Mouse (Mus musculus): ENCODE measurements around the gene Usp10. TPM values are rescaled to one million over a fixed set of nuclear protein-coding genes. Genes with fewer than 3 reads are reported as not detected.

The Usp10 gene
- polyA plus RNA-seq, 1 experiment from 2014 or later: 68.0 TPM

DNA sequence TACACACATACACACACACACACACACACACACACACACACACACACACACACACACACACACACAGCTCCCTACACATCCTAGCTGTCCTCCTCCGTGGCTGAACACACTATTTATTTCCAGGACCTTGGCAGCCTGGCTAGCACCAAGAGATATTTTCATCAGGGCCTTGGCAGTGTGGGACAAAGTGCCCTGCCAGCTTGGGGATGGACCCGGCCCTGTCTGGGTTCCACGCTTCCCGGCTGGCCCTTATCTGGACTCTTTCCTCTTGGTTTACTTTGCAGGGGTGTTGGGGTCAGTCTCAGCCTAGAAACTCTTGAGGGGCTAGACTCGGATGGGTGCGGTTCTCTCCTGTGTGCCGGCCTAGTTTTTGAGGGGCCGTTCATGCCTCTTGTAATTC lies 90.3 kb downstream of the Usp10 start:
- no peak overlapping the region for H3K27ac ChIP-seq (replicated peaks in 1 of 2; ENCODE audit: control insufficient read depth in 1 of 2, insufficient read depth in 1 of 2, low read depth in 2 of 2, low read length in 2 of 2)
- 35% methylated on average over 8 of the region's 8 CpGs for WGBS

DNA sequence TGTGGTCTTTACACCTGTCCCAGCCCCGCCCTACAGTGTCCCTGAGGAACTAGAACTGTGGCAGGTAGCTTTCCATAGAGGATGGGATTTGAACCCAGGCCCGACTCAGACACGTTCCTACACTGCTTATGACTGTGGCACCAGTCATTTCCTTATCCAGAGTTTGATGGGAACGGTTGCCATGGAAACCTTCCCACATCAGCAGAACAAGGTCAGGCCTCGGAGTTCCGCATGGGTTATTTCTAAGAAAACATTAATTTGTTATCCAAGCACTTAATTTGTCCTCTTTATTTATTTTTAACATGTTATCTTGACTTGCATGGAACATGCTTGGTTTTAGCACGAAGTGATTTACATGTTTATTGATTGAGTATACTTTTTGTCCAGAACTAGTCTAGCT lies 91.6 kb downstream of the Usp10 start:
- Histone ChIP-seq H3K4me1 (ENCODE audit: control insufficient read depth in 2 of 2, insufficient read depth in 2 of 2, low read length in 2 of 2) (peaks cover 6 to 7% of the 10 kb centered on the region in 2 experiments; a peak in 2 of 4 replicates), H3K9me3 (ENCODE audit: control insufficient read depth, low read length) (no peaks in the 10 kb centered on the region), H3K9ac (ENCODE audit: low read length) (no peak overlapping the region), H3K4me2 (ENCODE audit: low read length) (no peak overlapping the region), H3K27me3 (ENCODE audit: control insufficient read depth, insufficient read depth, low read length) (no peaks in the 10 kb centered on the region), H3K4me3 (ENCODE audit: control insufficient read depth in 1 of 2, insufficient read depth in 1 of 2, low read depth in 1 of 2, low read length in 2 of 2) (no peak overlapping the region), H3K36me3 (ENCODE audit: control insufficient read depth, insufficient read depth, low read length) (no peaks in the 10 kb centered on the region), H3K27ac (replicated peaks in 1 of 2; ENCODE audit: control insufficient read depth in 1 of 2, insufficient read depth in 1 of 2, low read depth in 2 of 2, low read length in 2 of 2) (no peak overlapping the region)
- 81% methylated on average over 7 of the region's 7 CpGs for WGBS
- no peak for ATAC-seq (ENCODE audit: insufficient number of reproducible peaks, insufficient read depth, low FRiP score, low read depth)

More for the DNA sequence above, 90.3 kb downstream of the Usp10 start:
- Histone ChIP-seq H3K27me3 (ENCODE audit: control insufficient read depth, insufficient read depth, low read length) (no peaks in the 10 kb centered on the region), H3K9me3 (ENCODE audit: control insufficient read depth, low read length) (no peaks in the 10 kb centered on the region), H3K4me3 (ENCODE audit: control insufficient read depth in 1 of 2, insufficient read depth in 1 of 2, low read depth in 1 of 2, low read length in 2 of 2) (no peak overlapping the region), H3K9ac (ENCODE audit: low read length) (no peak overlapping the region), H3K4me2 (ENCODE audit: low read length) (no peak overlapping the region), H3K36me3 (ENCODE audit: control insufficient read depth, insufficient read depth, low read length) (no peaks in the 10 kb centered on the region), H3K4me1 (ENCODE audit: control insufficient read depth in 2 of 2, insufficient read depth in 2 of 2, low read length in 2 of 2) (peaks cover 6 to 7% of the 10 kb centered on the region in 2 experiments; a peak in 2 of 4 replicates)
- no peak for ATAC-seq (ENCODE audit: insufficient number of reproducible peaks, insufficient read depth, low FRiP score, low read depth)

DNA sequence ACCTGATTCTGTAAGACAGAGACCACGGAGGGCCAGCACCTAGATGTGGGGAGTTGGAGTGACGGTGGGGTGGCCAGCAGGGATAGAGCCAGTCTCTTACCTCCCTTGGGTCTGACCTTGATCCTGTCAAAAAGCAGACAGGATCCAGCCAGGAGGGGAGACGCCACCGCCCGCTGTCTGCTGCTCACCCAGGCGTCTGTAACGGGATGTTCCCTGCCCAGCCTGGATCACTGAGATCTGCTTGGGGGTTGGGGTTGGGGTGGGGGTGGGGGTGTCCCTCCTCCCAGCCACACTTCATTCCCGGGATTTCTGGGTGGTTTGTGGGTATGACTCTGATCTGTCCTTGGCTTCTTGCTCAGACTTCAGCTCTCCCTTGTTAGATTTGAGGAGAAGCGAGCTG lies 92.2 kb downstream of the Usp10 start:
- ATAC-seq (ENCODE audit: insufficient number of reproducible peaks, insufficient read depth, low FRiP score, low read depth): no peak
- 45% methylated on average over 9 of the region's 9 CpGs for WGBS
- Histone ChIP-seq H3K9me3 (ENCODE audit: control insufficient read depth, low read length) (no peaks in the 10 kb centered on the region), H3K4me1 (ENCODE audit: control insufficient read depth in 2 of 2, insufficient read depth in 2 of 2, low read length in 2 of 2) (peaks cover 6 to 7% of the 10 kb centered on the region in 2 experiments; a peak in 2 of 4 replicates), H3K27me3 (ENCODE audit: control insufficient read depth, insufficient read depth, low read length) (no peaks in the 10 kb centered on the region), H3K4me2 (ENCODE audit: low read length) (no peak overlapping the region), H3K9ac (ENCODE audit: low read length) (0 out of 2 replicates have a peak overlapping the region, but pooled peaks have one; percentile 30), H3K27ac (replicated peaks in 1 of 2; ENCODE audit: control insufficient read depth in 1 of 2, insufficient read depth in 1 of 2, low read depth in 2 of 2, low read length in 2 of 2) (no peak overlapping the region), H3K4me3 (ENCODE audit: control insufficient read depth in 1 of 2, insufficient read depth in 1 of 2, low read depth in 1 of 2, low read length in 2 of 2) (no peak overlapping the region), H3K36me3 (ENCODE audit: control insufficient read depth, insufficient read depth, low read length) (no peaks in the 10 kb centered on the region)

- H3K4me2 ChIP-seq (ENCODE audit: low read length): no peak overlapping the region
- H3K27ac ChIP-seq (replicated peaks in 1 of 2; ENCODE audit: control insufficient read depth in 1 of 2, insufficient read depth in 1 of 2, low read depth in 2 of 2, low read length in 2 of 2): no peak overlapping the region
Measured at GRCm38 (mm10) chr8:120004154-120004702, 94.1 kb downstream of the Usp10 start.

DNA sequence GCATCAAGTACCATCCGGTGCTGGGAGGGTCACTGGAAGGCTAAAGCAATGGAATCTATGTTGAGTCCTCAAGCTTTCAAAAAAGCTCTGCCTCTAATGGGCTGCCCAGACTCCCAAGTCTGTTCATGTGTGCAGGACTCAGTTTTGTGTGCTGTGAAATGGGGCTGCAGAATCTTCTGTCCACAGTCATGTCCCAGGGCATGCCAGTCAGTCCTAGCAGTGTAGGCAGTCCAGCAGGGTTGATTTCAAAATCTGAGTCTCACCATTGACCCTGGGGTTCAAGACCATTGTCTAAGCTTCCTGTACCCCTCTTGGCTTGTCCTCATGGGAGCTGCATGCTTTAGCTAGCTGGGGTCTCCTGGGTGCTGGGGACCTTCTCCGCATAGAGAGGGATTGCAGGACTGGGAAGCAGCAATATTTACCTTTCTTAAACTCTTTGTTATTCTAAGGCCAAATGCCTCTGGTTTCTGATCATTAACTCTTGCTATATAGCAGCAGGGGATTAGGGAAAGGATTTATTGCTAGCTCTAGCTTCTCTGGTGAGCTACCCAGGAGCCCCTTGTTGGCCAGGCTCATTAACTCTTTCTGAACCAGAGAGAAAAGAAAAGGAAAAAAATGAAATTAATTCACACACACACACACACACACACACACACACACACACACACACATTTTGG lies 94.7 kb downstream of the Usp10 start:
- Histone ChIP-seq H3K36me3 (ENCODE audit: control insufficient read depth, insufficient read depth, low read length) (no peaks in the 10 kb centered on the region), H3K9ac (ENCODE audit: low read length) (no peak overlapping the region), H3K4me2 (ENCODE audit: low read length) (no peak overlapping the region), H3K27ac (replicated peaks in 1 of 2; ENCODE audit: control insufficient read depth in 1 of 2, insufficient read depth in 1 of 2, low read depth in 2 of 2, low read length in 2 of 2) (0 out of 4 replicates have a peak overlapping the region, but pooled peaks of 1 of the 2 experiments have one; percentile 15), H3K9me3 (ENCODE audit: control insufficient read depth, low read length) (no peaks in the 10 kb centered on the region), H3K4me3 (ENCODE audit: control insufficient read depth in 1 of 2, insufficient read depth in 1 of 2, low read depth in 1 of 2, low read length in 2 of 2) (no peak overlapping the region), H3K27me3 (ENCODE audit: control insufficient read depth, insufficient read depth, low read length) (peaks cover 4% of the 10 kb centered on the region; the same call in 1 of the 2 replicates), H3K4me1 (ENCODE audit: control insufficient read depth in 2 of 2, insufficient read depth in 2 of 2, low read length in 2 of 2) (peaks cover 6 to 7% of the 10 kb centered on the region in 2 experiments; a peak in 2 of 4 replicates)
- ATAC-seq (ENCODE audit: insufficient number of reproducible peaks, insufficient read depth, low FRiP score, low read depth): no peak
- WGBS: 59% methylated on average over 2 of the region's 2 CpGs

More at GRCm38 (mm10) chr8:120004154-120004702, 94.1 kb downstream of the Usp10 start:
- Histone ChIP-seq H3K9me3 (ENCODE audit: control insufficient read depth, low read length) (no peaks in the 10 kb centered on the region), H3K4me1 (ENCODE audit: control insufficient read depth in 2 of 2, insufficient read depth in 2 of 2, low read length in 2 of 2) (peaks cover 6 to 7% of the 10 kb centered on the region in 2 experiments; a peak in 2 of 4 replicates), H3K36me3 (ENCODE audit: control insufficient read depth, insufficient read depth, low read length) (no peaks in the 10 kb centered on the region), H3K9ac (ENCODE audit: low read length) (no peak overlapping the region), H3K27me3 (ENCODE audit: control insufficient read depth, insufficient read depth, low read length) (peaks cover 4% of the 10 kb centered on the region; the same call in 1 of the 2 replicates), H3K4me3 (ENCODE audit: control insufficient read depth in 1 of 2, insufficient read depth in 1 of 2, low read depth in 1 of 2, low read length in 2 of 2) (no peak overlapping the region)
- WGBS: 28% methylated on average over 14 of the region's 14 CpGs
- ATAC-seq (ENCODE audit: insufficient number of reproducible peaks, insufficient read depth, low FRiP score, low read depth): no peak; the same call in 1 of the 2 replicates

DNA sequence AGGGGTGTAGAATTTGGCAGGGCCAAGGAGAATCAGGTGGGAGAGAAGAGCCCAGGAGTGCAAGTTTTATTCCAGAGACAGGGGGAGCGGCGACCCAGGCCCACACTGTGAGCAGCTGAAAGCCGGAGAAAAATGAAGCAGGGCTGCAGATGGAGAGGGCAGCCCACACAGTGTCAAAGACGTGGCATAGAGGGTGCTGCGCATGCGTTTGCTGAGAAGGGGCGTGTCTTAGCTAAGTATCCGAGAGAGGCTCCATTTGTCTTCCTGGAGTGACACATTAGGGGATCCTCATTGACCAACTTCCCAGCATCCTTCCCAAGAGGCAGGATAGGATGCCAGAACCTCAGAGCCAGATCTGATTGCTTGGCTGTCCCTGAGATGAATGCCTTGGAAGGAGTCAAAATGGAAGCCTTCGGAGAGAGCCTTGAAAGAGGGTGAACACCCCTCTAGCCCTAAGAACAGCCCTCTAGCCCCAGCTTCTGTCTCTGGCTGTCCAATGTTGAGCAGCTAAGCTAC lies 96.5 kb downstream of the Usp10 start:
- Histone ChIP-seq H3K4me1 (ENCODE audit: control insufficient read depth in 2 of 2, insufficient read depth in 2 of 2, low read length in 2 of 2) (peaks cover 6 to 7% of the 10 kb centered on the region in 2 experiments; a peak in 2 of 4 replicates), H3K9me3 (ENCODE audit: control insufficient read depth, low read length) (no peaks in the 10 kb centered on the region), H3K36me3 (ENCODE audit: control insufficient read depth, insufficient read depth, low read length) (no peaks in the 10 kb centered on the region), H3K27me3 (ENCODE audit: control insufficient read depth, insufficient read depth, low read length) (peaks cover 4% of the 10 kb centered on the region; the same call in 1 of the 2 replicates), H3K9ac (ENCODE audit: low read length) (no peak overlapping the region), H3K4me2 (ENCODE audit: low read length) (no peak overlapping the region), H3K27ac (replicated peaks in 1 of 2; ENCODE audit: control insufficient read depth in 1 of 2, insufficient read depth in 1 of 2, low read depth in 2 of 2, low read length in 2 of 2) (no peak overlapping the region), H3K4me3 (ENCODE audit: control insufficient read depth in 1 of 2, insufficient read depth in 1 of 2, low read depth in 1 of 2, low read length in 2 of 2) (no peak overlapping the region)
- no peak for ATAC-seq (ENCODE audit: insufficient number of reproducible peaks, insufficient read depth, low FRiP score, low read depth)
- WGBS: 40% methylated on average over 9 of the region's 9 CpGs

Data from heart, embryonic 14.5 days (tissue).